Mouse (Mus musculus): ENCODE results near the gene Fcmr. TPM values are rescaled to one million over a fixed set of nuclear protein-coding genes. Genes with fewer than 3 reads are reported as not detected.

Fcmr gene
- polyA plus RNA-seq (2017; shearing (Covaris generic)) = not detected

GRCm38 (mm10) chr1:130865541-130866221, at the start of gene Fcmr:
Fcmr (plus strand) TSS chr1:130865669.

GRCm38 (mm10) chr1:130826448-130826847, 39.0 kb upstream of the Fcmr start, which contains the start of gene Pigr:
Pigr (plus strand) TSS chr1:130826684.

GRCm38 (mm10) chr1:130887354-130887753, 21.9 kb downstream of the Fcmr start, which contains the start of gene Il24:
Il24 (minus strand) TSS chr1:130887454.

GRCm38 (mm10) chr1:130911401-130912010, 46.0 kb downstream of the Fcmr start, which contains the start of gene Il20:
Il20 (minus strand) TSS chr1:130911451.

Other genes starting within 250 kb of the Fcmr start
- not detected for gene Zp3r, start 236.0 kb upstream of the Fcmr start, polyA plus RNA-seq (2017; shearing (Covaris generic))
- not detected for gene C4bp, start 204.0 kb upstream of the Fcmr start, polyA plus RNA-seq (2017; shearing (Covaris generic))
- gene Gm29427, start 149.9 kb upstream of the Fcmr start, polyA plus RNA-seq (2017; shearing (Covaris generic)) = not detected
- gene Yod1, start 148.3 kb upstream of the Fcmr start, polyA plus RNA-seq (2017; shearing (Covaris generic)) = 3.6 TPM
- 5.5 TPM for gene Pfkfb2, start 136.4 kb upstream of the Fcmr start, polyA plus RNA-seq (2017; shearing (Covaris generic))
- gene AA986860, start 133.7 kb upstream of the Fcmr start, polyA plus RNA-seq (2017; shearing (Covaris generic)) = not detected
- gene Fcamr, start 64.8 kb upstream of the Fcmr start, polyA plus RNA-seq (2017; shearing (Covaris generic)) = not detected
- gene Pigr, start 39.0 kb upstream of the Fcmr start, polyA plus RNA-seq (2017; shearing (Covaris generic)) = 0.51 TPM
- not detected for gene Il24, start 21.8 kb downstream of the Fcmr start, polyA plus RNA-seq (2017; shearing (Covaris generic))
- gene Il20, start 45.8 kb downstream of the Fcmr start, polyA plus RNA-seq (2017; shearing (Covaris generic)) = not detected
- not detected for gene Il19, start 74.4 kb downstream of the Fcmr start, polyA plus RNA-seq (2017; shearing (Covaris generic))
- gene Il10, start 154.2 kb downstream of the Fcmr start, polyA plus RNA-seq (2017; shearing (Covaris generic)) = 0.88 TPM
- 179 TPM for gene Mapkapk2, start 232.2 kb downstream of the Fcmr start, polyA plus RNA-seq (2017; shearing (Covaris generic))

Data from effector memory CD4-positive, alpha-beta T cell, adult 7 months (primary cell).